Mouse (Mus musculus): Measurements from ENCODE around the gene Gm10718. TPM values are rescaled to one million over a fixed set of nuclear protein-coding genes. Genes with fewer than 3 reads are reported as not detected.
"Not testable (repeated sequence)": the region's sequence is repeated elsewhere in the genome, so short reads cannot be mapped to it uniquely, and the experiment has no call there.

The Gm10718 gene
- not detected in 2 replicates for polyA plus RNA-seq (2014; fragmentation: Nextera tagmentation; extraction: Ambion mirVana)

DNA sequence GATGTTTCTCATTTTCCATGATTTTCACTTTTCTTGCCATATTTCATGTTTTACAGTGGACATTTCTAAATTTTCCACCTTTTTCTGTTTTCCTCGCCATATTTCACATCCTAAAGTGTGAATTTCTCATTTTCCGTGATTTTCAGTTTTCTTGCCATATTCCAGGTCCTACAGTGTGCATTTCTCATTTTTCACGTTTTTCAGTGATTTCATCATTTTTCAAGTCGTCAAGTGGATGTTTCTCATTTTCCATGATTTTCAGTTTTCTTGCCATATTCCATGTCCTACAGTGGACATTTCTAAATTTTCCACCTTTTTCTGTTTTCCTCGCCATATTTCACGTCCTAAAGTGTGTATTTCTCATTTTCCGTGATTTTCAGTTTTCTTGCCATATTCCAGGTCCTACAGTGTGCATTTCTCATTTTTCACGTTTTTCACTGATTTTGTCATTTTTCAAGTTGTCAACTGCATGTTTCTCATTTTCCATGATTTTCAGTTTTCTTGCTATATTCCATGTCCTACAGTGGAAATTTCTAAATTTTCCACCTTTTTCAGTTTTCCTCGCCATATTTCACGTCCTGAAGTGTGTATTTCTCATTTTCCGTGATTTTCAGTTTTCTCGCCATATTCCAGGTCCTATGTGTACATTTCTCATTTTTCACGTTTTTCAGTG lies at the start of gene Gm10718:
TSS of gene Gm10718 (plus strand) at position 236 of the 673 bp plus-strand sequence.
- H3K4me1 ChIP-seq (ENCODE audit: control insufficient read depth, insufficient read depth, low read length); H3K36me3 ChIP-seq (ENCODE audit: control insufficient read depth, insufficient read depth, low read length); H3K27me3 ChIP-seq (ENCODE audit: control insufficient read depth, insufficient read depth, low read length); H3K27ac ChIP-seq (ENCODE audit: low read depth, low read length); H3K9ac ChIP-seq (ENCODE audit: low read depth, low read length); H3K4me3 ChIP-seq (ENCODE audit: low read length); ATAC-seq (ENCODE audit: low FRiP score, low TSS enrichment); H3K4me2 ChIP-seq (replicated peaks; ENCODE audit: low read depth, low read length); H3K9me3 ChIP-seq (ENCODE audit: control insufficient read depth, low read length): not testable (repeated sequence)
- 72% methylated on average over 9 of the region's 13 CpGs for WGBS

GRCm38 (mm10) chr9:3000445-3000972 lies 22.8 kb upstream of the Gm10718 start, which contains the start of gene Gm10722:
Gm10722 (plus strand) TSS chr9:3000922.
- not testable (repeated sequence) for H3K4me1 ChIP-seq (ENCODE audit: control insufficient read depth, insufficient read depth, low read length); H3K27me3 ChIP-seq (ENCODE audit: control insufficient read depth, insufficient read depth, low read length); H3K27ac ChIP-seq (ENCODE audit: low read depth, low read length); H3K4me3 ChIP-seq (ENCODE audit: low read length); ATAC-seq (ENCODE audit: low FRiP score, low TSS enrichment); H3K4me2 ChIP-seq (replicated peaks; ENCODE audit: low read depth, low read length); H3K9ac ChIP-seq (ENCODE audit: low read depth, low read length); H3K9me3 ChIP-seq (ENCODE audit: control insufficient read depth, low read length); H3K36me3 ChIP-seq (ENCODE audit: control insufficient read depth, insufficient read depth, low read length)
- 69% methylated on average over 12 of the region's 12 CpGs for WGBS

- not testable (repeated sequence) for H3K27ac ChIP-seq (ENCODE audit: low read depth, low read length); H3K27me3 ChIP-seq (ENCODE audit: control insufficient read depth, insufficient read depth, low read length); H3K9ac ChIP-seq (ENCODE audit: low read depth, low read length); H3K4me1 ChIP-seq (ENCODE audit: control insufficient read depth, insufficient read depth, low read length); H3K36me3 ChIP-seq (ENCODE audit: control insufficient read depth, insufficient read depth, low read length); H3K9me3 ChIP-seq (ENCODE audit: control insufficient read depth, low read length); ATAC-seq (ENCODE audit: low FRiP score, low TSS enrichment); H3K4me3 ChIP-seq (ENCODE audit: low read length); H3K4me2 ChIP-seq (replicated peaks; ENCODE audit: low read depth, low read length)
- 66% methylated on average over 8 of the region's 8 CpGs for WGBS
Measured at GRCm38 (mm10) chr9:3001006-3001405, 22.3 kb upstream of the Gm10718 start.

DNA sequence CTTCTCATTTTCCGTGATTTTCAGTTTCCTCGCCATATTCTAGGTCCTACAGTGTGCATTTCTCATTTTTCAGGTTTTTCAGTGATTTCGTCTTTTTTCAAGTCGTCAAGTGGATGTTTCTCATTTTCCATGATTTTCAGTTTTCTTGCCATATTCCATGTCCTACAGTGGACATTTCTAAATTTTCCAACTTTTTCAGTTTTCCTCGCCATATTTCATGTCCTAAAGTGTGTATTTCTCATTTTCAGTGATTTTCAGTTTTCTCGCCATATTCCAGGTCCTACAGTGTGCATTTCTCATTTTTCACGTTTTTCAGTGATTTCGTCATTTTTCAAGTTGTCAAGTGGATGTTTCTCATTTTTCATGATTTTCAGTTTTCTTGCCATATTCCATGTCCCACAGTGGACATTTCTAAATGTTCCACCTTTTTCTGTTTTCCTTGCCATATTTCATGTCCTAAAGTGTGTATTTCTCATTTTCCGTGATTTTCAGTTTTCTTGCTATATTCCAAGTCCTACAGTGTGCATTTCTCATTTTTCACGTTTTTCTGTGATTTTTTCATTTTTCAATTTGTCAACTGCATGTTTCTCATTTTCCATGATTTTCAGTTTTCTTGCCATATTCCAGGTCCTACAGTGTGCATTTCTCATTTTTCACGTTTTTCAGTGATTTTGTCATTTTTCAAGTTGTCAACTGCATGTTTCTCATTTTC lies 21.2 kb upstream of the Gm10718 start:
- not testable (repeated sequence) for H3K27ac ChIP-seq (ENCODE audit: low read depth, low read length); H3K36me3 ChIP-seq (ENCODE audit: control insufficient read depth, insufficient read depth, low read length); H3K9me3 ChIP-seq (ENCODE audit: control insufficient read depth, low read length); H3K4me3 ChIP-seq (ENCODE audit: low read length); H3K4me2 ChIP-seq (replicated peaks; ENCODE audit: low read depth, low read length); H3K4me1 ChIP-seq (ENCODE audit: control insufficient read depth, insufficient read depth, low read length); H3K9ac ChIP-seq (ENCODE audit: low read depth, low read length); H3K27me3 ChIP-seq (ENCODE audit: control insufficient read depth, insufficient read depth, low read length)
- ATAC-seq (ENCODE audit: low FRiP score, low TSS enrichment), result peak; percentile 92
- whole genome bisulfite sequencing, result 59% methylated on average over 8 of the region's 11 CpGs

DNA sequence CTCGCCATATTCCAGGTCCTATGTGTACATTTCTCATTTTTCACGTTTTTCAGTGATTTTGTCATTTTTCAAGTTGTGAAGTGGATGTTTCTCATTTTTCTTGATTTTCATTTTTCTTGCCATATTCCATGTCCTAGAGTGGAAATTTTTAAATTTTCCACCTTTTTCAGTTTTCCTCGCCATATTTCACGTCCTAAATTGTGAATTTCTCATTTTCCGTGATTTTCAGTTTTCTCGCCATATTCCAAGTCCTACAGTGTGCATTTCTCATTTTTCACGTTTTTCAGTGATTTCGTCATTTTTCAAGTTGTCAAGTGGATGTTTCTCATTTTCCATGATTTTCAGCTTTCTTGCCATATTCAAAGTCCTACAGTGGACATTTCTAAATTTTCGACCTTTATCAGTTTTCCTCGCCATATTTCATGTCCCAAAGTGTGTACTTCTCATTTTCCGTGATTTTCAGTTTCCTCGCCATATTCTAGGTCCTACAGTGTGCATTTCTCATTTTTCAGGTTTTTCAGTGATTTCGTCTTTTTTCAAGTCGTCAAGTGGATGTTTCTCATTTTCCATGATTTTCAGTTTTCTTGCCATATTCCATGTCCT lies 20.5 kb upstream of the Gm10718 start, which contains the start of gene Gm11168:
TSS of gene Gm11168 (plus strand) at position 553 of the 603 bp plus-strand sequence.
- H3K27me3 ChIP-seq (ENCODE audit: control insufficient read depth, insufficient read depth, low read length); H3K9ac ChIP-seq (ENCODE audit: low read depth, low read length); H3K4me1 ChIP-seq (ENCODE audit: control insufficient read depth, insufficient read depth, low read length); H3K4me3 ChIP-seq (ENCODE audit: low read length); H3K36me3 ChIP-seq (ENCODE audit: control insufficient read depth, insufficient read depth, low read length); H3K4me2 ChIP-seq (replicated peaks; ENCODE audit: low read depth, low read length); H3K9me3 ChIP-seq (ENCODE audit: control insufficient read depth, low read length); ATAC-seq (ENCODE audit: low FRiP score, low TSS enrichment); H3K27ac ChIP-seq (ENCODE audit: low read depth, low read length): not testable (repeated sequence)
- 71% methylated on average over 6 of the region's 14 CpGs for WGBS

GRCm38 (mm10) chr9:3006179-3006578 lies 17.2 kb upstream of the Gm10718 start:
- not testable (repeated sequence) for H3K36me3 ChIP-seq (ENCODE audit: control insufficient read depth, insufficient read depth, low read length); H3K4me2 ChIP-seq (replicated peaks; ENCODE audit: low read depth, low read length); H3K4me1 ChIP-seq (ENCODE audit: control insufficient read depth, insufficient read depth, low read length); H3K9me3 ChIP-seq (ENCODE audit: control insufficient read depth, low read length); ATAC-seq (ENCODE audit: low FRiP score, low TSS enrichment); H3K27me3 ChIP-seq (ENCODE audit: control insufficient read depth, insufficient read depth, low read length); H3K9ac ChIP-seq (ENCODE audit: low read depth, low read length); H3K27ac ChIP-seq (ENCODE audit: low read depth, low read length); H3K4me3 ChIP-seq (ENCODE audit: low read length)
- WGBS, result 81% methylated on average over 1 of the region's 5 CpGs

- H3K27ac ChIP-seq (ENCODE audit: low read depth, low read length); H3K9me3 ChIP-seq (ENCODE audit: control insufficient read depth, low read length); H3K9ac ChIP-seq (ENCODE audit: low read depth, low read length); H3K4me3 ChIP-seq (ENCODE audit: low read length); H3K4me2 ChIP-seq (replicated peaks; ENCODE audit: low read depth, low read length); H3K4me1 ChIP-seq (ENCODE audit: control insufficient read depth, insufficient read depth, low read length); H3K36me3 ChIP-seq (ENCODE audit: control insufficient read depth, insufficient read depth, low read length); H3K27me3 ChIP-seq (ENCODE audit: control insufficient read depth, insufficient read depth, low read length): not testable (repeated sequence)
- WGBS, result 70% methylated on average over 7 of the region's 8 CpGs
- peak; percentile 76 for ATAC-seq (ENCODE audit: low FRiP score, low TSS enrichment)
Measured at GRCm38 (mm10) chr9:3006636-3007035, 16.7 kb upstream of the Gm10718 start.

DNA sequence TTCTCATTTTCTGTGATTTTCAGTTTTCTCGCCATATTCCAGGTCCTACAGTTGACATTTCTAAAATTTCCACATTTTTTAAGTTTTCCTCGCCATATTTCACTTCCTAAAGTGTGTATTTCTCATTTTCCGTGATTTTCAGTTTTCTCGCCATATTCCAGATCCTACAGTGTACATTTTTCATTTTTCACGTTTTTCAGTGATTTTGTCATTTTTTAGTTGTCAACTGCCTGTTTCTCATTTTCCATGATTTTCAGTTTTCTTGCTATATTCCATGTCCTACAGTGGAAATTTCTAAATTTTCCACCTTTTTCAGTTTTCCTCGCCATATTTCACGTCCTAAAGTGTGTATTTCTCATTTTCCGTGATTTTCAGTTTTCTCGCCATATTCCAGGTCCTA lies 16.1 kb upstream of the Gm10718 start:
- ATAC-seq (ENCODE audit: low FRiP score, low TSS enrichment), result peak; percentile 17; the same call in 1 of the 2 replicates
- not testable (repeated sequence) for H3K27ac ChIP-seq (ENCODE audit: low read depth, low read length)
- WGBS, result 74% methylated on average over 6 of the region's 9 CpGs

GRCm38 (mm10) chr9:3009331-3009730 lies 14.0 kb upstream of the Gm10718 start:
- H3K4me1 ChIP-seq (ENCODE audit: control insufficient read depth, insufficient read depth, low read length); H3K9me3 ChIP-seq (ENCODE audit: control insufficient read depth, low read length); H3K4me3 ChIP-seq (ENCODE audit: low read length); H3K36me3 ChIP-seq (ENCODE audit: control insufficient read depth, insufficient read depth, low read length); H3K4me2 ChIP-seq (replicated peaks; ENCODE audit: low read depth, low read length); H3K27ac ChIP-seq (ENCODE audit: low read depth, low read length); H3K9ac ChIP-seq (ENCODE audit: low read depth, low read length); H3K27me3 ChIP-seq (ENCODE audit: control insufficient read depth, insufficient read depth, low read length): not testable (repeated sequence)
- WGBS, result no CpG with 5 or more reads among the region's 5 CpGs
- ATAC-seq (ENCODE audit: low FRiP score, low TSS enrichment), result 0 out of 2 replicates have a peak, but pooled peaks have one; percentile 58

More for the DNA sequence above, 16.1 kb upstream of the Gm10718 start:
- not testable (repeated sequence) for H3K9me3 ChIP-seq (ENCODE audit: control insufficient read depth, low read length); H3K4me2 ChIP-seq (replicated peaks; ENCODE audit: low read depth, low read length); H3K36me3 ChIP-seq (ENCODE audit: control insufficient read depth, insufficient read depth, low read length); H3K27me3 ChIP-seq (ENCODE audit: control insufficient read depth, insufficient read depth, low read length); H3K4me3 ChIP-seq (ENCODE audit: low read length); H3K9ac ChIP-seq (ENCODE audit: low read depth, low read length); H3K4me1 ChIP-seq (ENCODE audit: control insufficient read depth, insufficient read depth, low read length)

All from kidney, embryonic 14.5 days (tissue).